Mouse (Mus musculus) layer of hippocampus, adult 18-20 months (tissue): ENCODE data around the gene Gm6408. TPM values are rescaled to one million over a fixed set of nuclear protein-coding genes. Genes with fewer than 3 reads are reported as not detected.
"Not testable (repeated sequence)": the region's sequence is repeated elsewhere in the genome, so short reads cannot be mapped to it uniquely, and the experiment has no call there.

ENCODE experiments used
- DNase-seq, 2 experiments: peaks; one replicate each; pipeline ENCODE4 v3.0.0; 2022; ENCODE audit warnings: low spot score in 2 of 2
- long read RNA-seq: library from polyadenylated mRNA; stranded (forward); transcript quantifications from one replicate; pipeline ENCODE4 v2.0.0, GENCODE M21; 2021
- total RNA-seq, 2 experiments: library from RNA; stranded (reverse); gene quantifications; 2 replicates each; pipeline ENCODE4 v1.2.3; 2021

The Gm6408 gene
- total RNA-seq, result not detected
- long read RNA-seq, result 0 reads

- not testable (repeated sequence) for DNase-seq
These were observed at the start of gene Gm6408 for GRCm38 (mm10) chr5:146481665-146482064. Gm6408 (plus strand) TSS chr5:146481965.

DNA sequence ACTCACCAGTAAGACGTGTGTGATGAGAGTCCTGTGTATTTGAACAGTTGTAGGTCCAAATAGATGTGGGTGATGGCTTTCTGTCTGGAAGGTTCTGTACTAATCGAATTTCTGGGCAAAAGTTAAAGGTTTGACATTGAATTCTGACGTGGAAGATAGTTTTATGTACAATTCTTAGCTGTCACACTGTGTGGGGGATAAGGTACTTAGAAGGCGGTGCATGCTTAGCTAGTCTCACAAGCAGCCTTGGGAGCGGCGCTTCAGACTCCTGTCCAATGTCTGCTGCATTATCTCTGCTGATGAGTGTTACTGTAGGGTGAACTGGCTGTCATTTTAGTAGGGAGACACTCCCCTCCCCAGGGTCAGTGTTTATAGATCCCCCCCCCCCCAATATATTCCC is 49.3 kb upstream of the Gm6408 start:
- DNase-seq, result no peak

DNA sequence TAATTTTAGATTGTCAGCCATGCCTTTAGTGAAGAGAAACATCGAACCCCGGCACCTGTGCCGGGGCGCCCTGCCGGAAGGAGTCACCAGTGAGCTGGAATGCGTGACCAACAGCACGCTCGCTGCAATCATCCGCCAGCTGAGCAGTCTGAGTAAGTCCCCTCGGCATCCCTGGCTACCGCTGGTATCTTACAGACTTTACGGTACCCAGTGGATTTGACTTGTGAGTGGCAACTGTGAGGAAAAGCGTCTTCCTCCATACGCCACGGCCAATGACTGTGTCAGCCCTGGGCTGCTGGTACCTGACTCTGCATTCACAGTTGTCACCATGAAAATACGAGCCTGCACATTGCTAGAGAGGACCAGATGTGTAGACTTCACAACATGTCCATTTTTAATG is 46.4 kb upstream of the Gm6408 start:
- no peak for DNase-seq

- DNase-seq, result no peak
These were observed 45.0 kb upstream of the Gm6408 start for GRCm38 (mm10) chr5:146436796-146437195.

GRCm38 (mm10) chr5:146439152-146439781 is 42.5 kb upstream of the Gm6408 start:
- no peak for DNase-seq

DNA sequence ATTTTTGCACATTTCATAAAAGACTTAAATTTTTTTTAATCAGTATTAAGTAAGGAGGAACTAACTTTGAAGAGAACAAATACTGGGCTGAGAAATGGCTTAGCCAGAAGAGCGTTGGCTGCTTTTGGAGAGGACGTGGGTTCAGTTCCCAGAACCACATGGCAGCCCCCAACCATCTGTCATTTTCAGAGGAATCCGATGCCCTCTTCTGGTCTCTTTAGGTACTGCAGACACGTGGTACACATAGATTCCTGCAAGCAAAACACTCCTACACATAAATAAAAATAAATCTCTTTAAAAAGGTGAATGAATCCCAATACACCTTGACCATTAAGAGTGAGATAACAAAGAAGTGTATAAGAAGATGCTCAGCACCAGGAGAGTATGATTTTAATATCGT is 41.5 kb upstream of the Gm6408 start:
- DNase-seq, result no peak

DNA sequence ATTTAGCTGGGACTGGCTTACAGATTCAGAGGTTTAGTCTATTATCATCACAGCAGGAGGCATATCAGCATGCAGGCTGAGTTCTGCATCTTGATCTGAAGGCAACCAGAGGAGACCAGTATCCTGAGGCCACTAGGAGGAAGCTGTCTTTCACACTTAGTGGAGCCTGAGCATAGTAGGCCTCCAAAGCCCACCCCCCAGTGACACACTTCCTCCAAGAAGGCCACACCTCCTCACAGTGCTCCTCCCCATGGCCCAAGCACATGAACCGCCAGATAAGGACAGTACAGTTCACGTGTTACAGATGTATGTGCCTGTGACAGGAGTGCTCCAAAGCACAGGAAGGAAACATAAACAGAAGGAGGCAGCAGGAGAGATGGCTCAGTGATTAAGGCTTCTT is 39.0 kb upstream of the Gm6408 start:
- DNase-seq, result no peak

- no peak for DNase-seq
These were observed 35.1 kb upstream of the Gm6408 start for GRCm38 (mm10) chr5:146446633-146447032.

- no peak for DNase-seq
These were observed 30.0 kb upstream of the Gm6408 start for GRCm38 (mm10) chr5:146451592-146452254.

GRCm38 (mm10) chr5:146453556-146453955 is 28.2 kb upstream of the Gm6408 start:
- no peak for DNase-seq

- DNase-seq, result no peak
These were observed 20.2 kb upstream of the Gm6408 start for GRCm38 (mm10) chr5:146461612-146462011.

DNA sequence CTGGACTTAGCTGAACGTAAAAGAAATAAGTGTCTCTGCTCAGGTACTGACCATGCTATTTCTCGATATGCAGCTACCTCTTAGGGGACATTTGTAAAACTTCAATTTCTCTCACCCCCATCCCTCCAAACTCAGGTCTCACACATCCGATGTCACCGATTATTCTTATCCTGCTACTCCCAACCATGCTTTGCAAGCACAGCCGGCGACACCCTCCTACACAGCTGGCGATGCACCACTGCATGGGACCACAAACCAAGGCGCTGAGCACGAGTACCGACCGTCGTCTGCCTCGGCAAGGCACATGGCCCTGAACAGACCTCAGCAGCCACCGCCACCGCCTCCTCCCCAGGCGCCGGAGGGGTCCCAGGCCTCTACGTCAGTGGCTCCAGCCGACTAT is 15.1 kb upstream of the Gm6408 start:
- DNase-seq, result no peak

GRCm38 (mm10) chr5:146468311-146468710 is 13.5 kb upstream of the Gm6408 start:
- no peak for DNase-seq

- DNase-seq, result no peak
These were observed 10.9 kb upstream of the Gm6408 start for GRCm38 (mm10) chr5:146470821-146471220.

- no peak for DNase-seq
These were observed 10.5 kb upstream of the Gm6408 start for GRCm38 (mm10) chr5:146471311-146471710.

GRCm38 (mm10) chr5:146471821-146472220 is 9.9 kb upstream of the Gm6408 start:
- no peak for DNase-seq

DNA sequence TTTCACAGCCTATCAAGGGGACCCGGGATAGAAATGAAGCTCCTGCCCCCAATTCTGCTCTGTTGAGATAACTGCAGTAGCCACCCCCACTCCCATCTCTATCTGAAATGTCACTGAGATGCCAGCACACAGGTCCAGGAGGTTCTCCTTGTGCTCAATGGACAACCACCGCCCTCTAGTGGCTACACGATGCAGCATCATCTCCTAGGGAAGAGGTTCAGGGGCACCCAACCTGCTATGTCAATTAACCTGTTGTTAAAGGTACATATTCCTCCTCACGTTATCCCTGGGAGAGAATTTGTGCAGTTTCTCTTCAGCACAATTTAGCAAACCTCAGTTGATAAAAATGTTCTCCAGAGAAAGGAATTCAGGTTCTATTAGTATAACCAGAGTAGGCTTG is 2.2 kb upstream of the Gm6408 start:
- peak; percentile 20 to 67 for DNase-seq

- peak in 1 of 2 experiments; percentile 56 for DNase-seq
These were observed 7.2 kb downstream of the Gm6408 start for GRCm38 (mm10) chr5:146488959-146489358.

DNA sequence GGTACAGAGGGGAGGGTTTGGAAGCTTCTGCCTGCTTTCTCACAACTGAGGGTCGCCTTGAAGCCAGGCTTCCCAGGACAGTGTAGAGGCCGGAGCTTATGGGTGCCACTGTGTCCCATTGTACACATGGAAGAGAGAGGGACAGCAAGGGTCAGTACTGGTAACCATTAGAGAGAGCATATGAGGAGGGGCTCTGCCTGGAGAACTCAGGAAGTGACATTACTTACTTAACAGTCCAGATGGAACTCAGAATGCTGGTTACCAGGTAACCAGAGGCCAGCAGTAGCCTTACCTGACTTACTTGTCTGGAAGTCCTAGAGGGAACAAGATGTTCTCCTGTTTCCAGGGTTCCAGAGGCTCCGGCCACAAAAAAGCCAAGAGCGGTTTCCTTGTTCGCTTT is 9.3 kb downstream of the Gm6408 start, which contains the start of gene Gm6370:
Gene Gm6370, plus strand, starts transcription at position 301 of the 400 bp plus-strand sequence.
- DNase-seq, result not testable (repeated sequence)

- not testable (repeated sequence) for DNase-seq
These were observed 20.3 kb downstream of the Gm6408 start, which contains the start of gene 4930449I24Rik for GRCm38 (mm10) chr5:146502099-146502498. 4930449I24Rik (plus strand) TSS chr5:146502399.

- not testable (repeated sequence) for DNase-seq
These were observed 32.1 kb downstream of the Gm6408 start, which contains the start of gene Gm3402 for GRCm38 (mm10) chr5:146513823-146514222. Gm3402 (plus strand) TSS chr5:146514123.

GRCm38 (mm10) chr5:146525501-146525900 is 43.7 kb downstream of the Gm6408 start, which contains the start of gene Gm3404:
Gm3404 (plus strand) TSS chr5:146525801.
- not testable (repeated sequence) for DNase-seq
